Mouse (Mus musculus) olfactory bulb, adult 2 months (tissue): Measurements from ENCODE around the gene Insl5.

ENCODE experiments used
- CTCF ChIP-seq: fragments of 200-500 bp; IDR thresholded peaks from 2 replicates; pipeline ENCODE4 v1.5.1; 2012; ENCODE audit warnings: low read depth, mild to moderate bottlenecking, low read length, moderate library complexity; ENCODE audit not compliant: insufficient read depth
- POLR2A ChIP-seq: fragments of 200-500 bp; IDR thresholded peaks from 2 replicates; pipeline ENCODE4 v1.6.1; 2012; ENCODE audit warnings: mild to moderate bottlenecking, low read depth, low read length, moderate library complexity; ENCODE audit not compliant: insufficient read depth

DNA sequence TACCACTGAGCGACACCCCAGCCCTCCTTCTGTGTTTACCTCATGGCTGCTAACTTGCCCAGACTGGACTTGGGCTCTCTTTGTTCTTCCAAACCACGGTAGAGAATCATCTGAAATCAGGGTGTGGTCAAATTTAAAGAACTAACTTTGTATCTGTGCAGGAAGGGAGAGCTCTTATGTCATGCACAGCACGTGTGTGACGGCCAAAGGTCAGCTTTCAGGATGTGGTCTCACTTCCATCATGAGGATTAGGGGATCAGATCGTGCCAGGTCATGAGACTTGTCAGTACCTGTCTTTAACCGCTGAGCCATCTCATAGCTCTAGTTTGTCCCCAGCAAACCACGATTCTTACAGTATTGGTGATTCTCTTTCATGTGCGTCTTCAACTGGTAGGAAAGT is 44.9 kb downstream of the Insl5 start:
- TF ChIP-seq CTCF (no peak), POLR2A (no peak)
